Mouse (Mus musculus) erythroid progenitor cell, adult 5-6 weeks (primary cell): ENCODE data around the gene Bhlhe40. TPM values are rescaled to one million over a fixed set of nuclear protein-coding genes. Genes with fewer than 3 reads are reported as not detected.

Source experiments
- ATAC-seq: replicated peaks from 2 replicates; pipeline ENCODE4 v1.8.0; 2016; ENCODE audit warnings: moderate number of reproducible peaks, mild to moderate bottlenecking, moderate TSS enrichment, inconsistent platforms; ENCODE audit not compliant: poor library complexity, low FRiP score, severe bottlenecking
- total RNA-seq, 2 experiments: library from RNA; stranded (forward) in 1 of 2; stranded (reverse) in 1 of 2; fragments of 150-400 nt in 1 of 2; fragments of 186-747, 209-891 nt in 1 of 2; gene quantifications; 2 replicates each; pipeline versions ENCODE4 v1.2.3 to v1.2.4; 2015 to 2017; ENCODE audit warnings: low replicate concordance in 2 of 2

Bhlhe40 gene
- total RNA-seq, 2 experiments from 2014 or later, result 1.3 to 5.6 TPM

- no peak for ATAC-seq
These were observed 25.4 kb downstream of the Bhlhe40 start for GRCm38 (mm10) chr6:108685758-108686355.

DNA sequence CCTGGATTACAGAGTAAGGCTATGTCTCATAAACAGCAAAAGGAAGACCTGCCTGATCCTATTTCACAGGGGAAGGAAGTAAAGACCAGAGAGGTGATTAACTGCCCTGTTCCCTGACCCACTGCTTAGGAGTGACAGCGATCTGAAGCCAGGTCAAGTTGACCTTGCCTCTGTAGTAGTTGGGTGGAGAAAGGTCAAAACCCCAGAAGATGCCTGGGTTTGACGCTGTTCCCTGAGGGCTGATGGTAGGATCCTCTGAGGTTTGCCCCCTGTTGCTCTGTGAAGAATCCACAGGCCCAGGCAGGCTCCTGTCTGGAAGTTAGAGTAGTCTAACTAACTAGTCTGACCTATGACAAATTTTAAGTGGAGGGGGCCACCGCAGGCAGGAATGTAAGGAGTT lies 26.5 kb downstream of the Bhlhe40 start:
- ATAC-seq, result no peak

DNA sequence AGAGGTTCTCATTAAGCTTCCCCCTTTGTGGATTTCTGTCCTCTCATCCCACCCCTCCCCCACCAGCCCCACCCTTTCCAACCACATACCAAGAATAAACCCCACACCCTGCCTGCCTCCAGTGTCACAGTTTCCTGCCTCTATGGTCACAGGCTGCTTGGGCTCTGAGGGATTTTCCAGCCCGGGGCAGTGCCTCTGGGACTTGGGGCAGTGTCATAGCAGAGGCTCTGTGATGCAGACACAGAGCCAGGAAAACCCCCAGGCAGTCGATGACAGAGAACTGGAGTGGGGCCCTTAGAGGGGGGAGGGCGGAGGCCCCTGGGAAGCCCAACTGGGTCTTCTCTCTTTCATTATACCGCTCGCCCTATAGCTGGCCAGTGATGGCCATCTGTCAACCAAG lies 27.9 kb downstream of the Bhlhe40 start:
- no peak for ATAC-seq

GRCm38 (mm10) chr6:108692986-108693385 lies 32.6 kb downstream of the Bhlhe40 start:
- no peak for ATAC-seq

DNA sequence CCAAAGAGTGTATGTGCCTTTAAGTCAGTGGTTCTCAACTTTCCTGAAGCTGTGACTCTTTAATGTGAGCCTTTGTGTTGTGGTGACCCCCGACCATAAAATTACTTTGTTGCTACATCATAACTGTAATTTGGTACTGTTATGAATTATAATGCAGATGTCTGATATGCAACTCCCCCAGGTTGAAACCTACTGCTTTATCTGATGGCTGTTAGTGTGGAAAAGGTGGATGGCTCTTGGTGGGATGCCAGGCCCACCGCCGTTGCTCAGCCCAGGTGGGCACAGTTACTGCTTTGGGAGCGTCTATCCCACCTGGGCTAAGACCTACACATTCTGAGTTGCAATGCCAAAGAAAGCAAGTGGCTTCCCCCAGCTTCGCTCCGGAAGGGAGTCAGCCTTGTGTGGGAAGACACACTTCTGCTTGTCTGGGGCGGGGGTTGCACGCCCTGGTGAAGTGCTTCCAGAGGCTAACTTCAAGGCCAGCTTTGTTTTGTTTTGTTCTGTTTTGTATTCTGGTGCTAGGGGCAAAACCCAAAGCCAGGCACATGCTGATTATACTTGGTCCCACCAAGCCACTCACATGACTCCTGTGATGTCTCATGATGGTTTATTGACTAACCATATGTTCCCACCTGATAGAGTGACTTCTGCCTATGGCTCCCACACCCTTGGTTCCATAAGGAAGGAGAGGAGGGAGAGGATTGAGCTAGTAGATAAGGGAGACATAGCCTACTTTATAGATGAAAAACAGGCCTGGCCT lies 34.7 kb downstream of the Bhlhe40 start:
- ATAC-seq, result no peak

GRCm38 (mm10) chr6:108695844-108696821 lies 35.7 kb downstream of the Bhlhe40 start:
- ATAC-seq, result no peak

DNA sequence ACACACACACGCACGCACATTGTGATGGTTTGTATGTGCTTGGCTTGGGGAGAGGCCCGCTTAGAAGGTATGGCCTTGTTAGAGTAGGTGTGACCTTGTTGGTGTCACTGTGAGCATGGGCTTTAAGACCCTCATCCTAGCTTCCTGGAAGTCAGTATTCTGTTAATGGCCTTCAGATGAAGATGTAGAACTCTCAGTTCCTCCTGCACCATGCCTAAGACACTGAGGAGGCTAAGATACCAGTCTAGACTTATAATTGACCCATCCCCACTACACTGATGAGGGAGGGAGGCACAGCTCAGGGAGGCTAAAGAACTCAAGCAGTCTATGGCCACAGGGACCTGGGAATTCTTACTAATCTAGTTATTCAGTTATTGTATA lies 36.4 kb downstream of the Bhlhe40 start:
- no peak for ATAC-seq

- ATAC-seq, result no peak
These were observed 36.9 kb downstream of the Bhlhe40 start for GRCm38 (mm10) chr6:108697345-108697744.

GRCm38 (mm10) chr6:108698343-108698870 lies 38.0 kb downstream of the Bhlhe40 start:
- ATAC-seq, result no peak

DNA sequence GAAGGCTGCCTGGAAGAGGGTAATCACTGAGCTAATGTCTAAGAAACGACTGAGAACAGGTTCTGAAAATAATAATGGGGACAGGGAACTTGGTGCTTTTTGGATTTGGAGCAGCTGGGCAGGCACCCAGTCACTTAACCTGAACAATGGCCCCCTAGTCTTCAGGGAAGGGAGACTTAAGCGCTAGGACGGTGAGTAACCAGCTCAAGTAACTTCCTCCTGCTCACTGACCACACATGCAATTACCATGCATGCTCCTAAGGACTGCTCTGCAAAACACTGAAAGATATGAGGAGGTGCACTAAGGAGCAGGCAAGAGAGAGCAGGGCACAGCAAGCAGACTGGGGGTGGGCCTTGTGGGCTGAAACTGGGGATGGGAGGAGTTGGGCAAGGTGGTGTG lies 39.2 kb downstream of the Bhlhe40 start:
- ATAC-seq, result no peak

DNA sequence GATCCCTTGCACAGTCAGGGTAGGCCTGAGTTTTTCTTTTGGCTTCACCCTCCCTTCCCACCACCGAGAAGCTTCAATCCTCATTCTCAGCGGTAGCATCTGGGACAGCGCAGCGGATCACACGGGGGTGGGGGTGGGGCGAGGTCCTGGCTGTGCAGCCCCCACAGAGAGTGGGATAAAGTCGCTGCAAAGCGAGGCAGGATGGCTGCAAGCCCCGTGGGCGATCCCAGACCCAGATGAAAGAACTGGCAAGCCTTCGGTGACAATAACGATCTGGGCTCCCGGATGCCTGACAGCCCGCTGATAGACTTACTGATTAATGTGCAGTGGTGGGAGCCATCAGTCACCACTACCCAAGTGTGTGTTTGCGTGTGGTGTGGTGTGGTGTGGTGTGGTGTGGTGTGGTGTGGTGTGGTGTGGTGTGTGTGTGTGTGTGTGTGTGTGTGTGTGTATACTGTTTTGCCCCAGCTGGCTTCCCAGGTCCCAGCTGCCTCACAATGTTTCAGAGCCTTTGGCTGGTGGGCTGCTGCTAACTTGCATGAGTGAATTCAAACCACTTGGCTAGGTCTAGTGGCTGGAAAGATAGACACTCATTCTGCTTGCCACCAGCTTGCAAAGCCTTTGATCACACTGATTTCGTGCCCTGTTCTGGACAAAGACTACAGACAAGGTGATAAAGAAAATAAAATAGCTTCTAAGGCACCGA lies 40.4 kb downstream of the Bhlhe40 start:
- ATAC-seq, result no peak

DNA sequence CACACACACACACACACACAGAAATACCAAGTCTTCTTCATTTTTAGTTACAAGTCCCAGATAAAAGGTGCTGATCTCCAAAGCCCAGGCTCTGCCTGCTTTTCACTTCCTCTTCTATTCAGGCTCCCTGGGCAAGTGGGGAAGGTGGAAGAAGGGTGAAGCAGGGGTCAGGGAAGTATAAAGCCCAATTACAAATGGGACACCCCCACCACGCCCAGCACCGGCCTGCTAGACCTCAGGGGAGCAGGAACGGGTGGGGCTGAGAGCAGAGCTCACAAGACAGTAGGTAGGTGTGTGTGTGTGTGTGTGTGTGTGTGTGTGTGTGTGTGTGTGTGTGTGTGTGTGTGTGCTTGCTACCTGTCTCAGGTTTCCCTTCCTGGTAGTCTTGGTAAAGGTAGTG lies 42.2 kb downstream of the Bhlhe40 start:
- no peak for ATAC-seq

- ATAC-seq, result no peak
These were observed 42.7 kb downstream of the Bhlhe40 start for GRCm38 (mm10) chr6:108703085-108703484.

DNA sequence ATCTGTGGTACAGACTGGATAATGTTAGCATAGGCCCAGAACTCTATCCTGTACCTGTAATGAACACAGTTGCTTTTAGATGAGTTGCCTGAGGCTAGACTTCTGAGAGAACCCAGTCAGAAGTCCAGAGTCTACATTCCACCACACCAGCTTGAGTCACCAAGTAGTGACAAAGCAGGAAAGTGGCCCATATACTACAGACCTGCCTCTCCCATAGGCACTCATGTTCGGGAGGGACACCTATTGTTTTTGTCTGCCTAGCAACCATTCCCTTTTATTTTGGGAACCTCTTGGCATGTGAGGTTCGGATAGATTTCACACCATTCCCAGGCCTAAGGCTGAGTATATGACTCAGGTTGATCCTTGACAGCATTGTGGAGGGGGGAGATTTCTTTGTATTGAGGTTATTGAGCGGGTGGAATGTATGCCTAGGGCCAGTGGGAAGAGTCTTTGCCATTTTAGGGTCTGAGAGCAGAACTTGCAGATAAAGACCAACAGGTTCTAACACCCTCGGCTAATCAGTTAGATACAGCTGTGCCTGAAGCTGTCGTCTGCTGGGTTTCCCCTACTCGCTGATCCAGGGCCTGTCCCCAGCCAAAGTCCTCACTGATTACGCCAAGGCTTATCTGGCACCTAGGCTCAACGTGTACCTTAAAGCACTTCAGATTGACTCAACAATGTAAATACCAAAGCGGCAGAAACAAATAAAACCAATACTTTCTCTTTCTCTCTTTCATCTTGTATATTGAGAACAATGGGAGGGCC lies 44.1 kb downstream of the Bhlhe40 start:
- no peak for ATAC-seq

DNA sequence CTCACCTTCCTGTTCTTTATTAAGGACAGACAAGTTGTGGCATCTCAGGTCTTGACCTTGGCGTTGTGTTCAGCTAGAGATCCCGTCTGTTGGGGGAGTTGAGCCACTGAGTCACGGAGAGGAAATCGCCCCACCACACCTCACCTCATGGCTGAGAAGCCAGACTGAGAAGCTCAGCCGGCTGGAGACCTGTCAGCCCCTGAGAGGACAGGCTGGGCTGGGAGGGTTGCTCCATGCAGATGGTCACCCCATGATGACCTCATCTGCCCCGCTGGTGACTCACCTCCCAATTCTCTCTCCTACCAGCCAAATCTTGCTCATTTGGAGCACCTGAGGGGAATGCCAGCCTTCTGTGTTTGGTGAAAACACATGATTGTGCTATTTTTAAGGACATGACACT lies 45.5 kb downstream of the Bhlhe40 start:
- ATAC-seq, result no peak

DNA sequence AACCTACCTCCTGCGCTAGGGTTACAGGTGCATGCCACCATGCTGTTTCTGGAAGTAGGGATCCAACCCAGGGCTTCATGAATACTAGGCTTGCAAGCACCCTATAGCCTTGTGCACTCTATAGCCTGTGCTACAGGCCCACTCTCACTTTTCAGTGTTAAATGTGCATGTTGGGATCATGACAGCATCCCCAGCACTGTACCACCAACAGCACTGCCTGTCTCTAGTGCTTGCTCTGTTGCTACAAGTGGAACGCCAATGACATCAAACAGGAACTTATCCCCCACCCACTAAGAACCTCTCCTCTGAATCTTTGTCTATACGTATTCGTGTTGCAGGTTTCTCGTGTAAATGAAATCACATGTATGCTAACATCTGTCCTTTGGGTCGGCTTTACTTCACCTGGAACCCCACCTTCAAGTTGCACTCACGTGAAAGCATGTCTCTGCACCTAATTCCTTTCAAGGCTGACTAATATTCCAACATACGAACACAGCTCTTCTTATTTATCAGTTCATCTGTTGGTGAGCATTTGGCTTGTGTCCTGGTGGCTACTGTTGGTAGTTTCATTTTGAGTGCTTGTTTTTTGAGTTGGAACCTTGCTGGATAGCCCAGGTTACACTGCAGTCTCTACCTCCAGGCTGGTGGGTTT lies 46.7 kb downstream of the Bhlhe40 start:
- ATAC-seq, result no peak

GRCm38 (mm10) chr6:108709131-108709470 lies 48.7 kb downstream of the Bhlhe40 start:
- ATAC-seq, result no peak

DNA sequence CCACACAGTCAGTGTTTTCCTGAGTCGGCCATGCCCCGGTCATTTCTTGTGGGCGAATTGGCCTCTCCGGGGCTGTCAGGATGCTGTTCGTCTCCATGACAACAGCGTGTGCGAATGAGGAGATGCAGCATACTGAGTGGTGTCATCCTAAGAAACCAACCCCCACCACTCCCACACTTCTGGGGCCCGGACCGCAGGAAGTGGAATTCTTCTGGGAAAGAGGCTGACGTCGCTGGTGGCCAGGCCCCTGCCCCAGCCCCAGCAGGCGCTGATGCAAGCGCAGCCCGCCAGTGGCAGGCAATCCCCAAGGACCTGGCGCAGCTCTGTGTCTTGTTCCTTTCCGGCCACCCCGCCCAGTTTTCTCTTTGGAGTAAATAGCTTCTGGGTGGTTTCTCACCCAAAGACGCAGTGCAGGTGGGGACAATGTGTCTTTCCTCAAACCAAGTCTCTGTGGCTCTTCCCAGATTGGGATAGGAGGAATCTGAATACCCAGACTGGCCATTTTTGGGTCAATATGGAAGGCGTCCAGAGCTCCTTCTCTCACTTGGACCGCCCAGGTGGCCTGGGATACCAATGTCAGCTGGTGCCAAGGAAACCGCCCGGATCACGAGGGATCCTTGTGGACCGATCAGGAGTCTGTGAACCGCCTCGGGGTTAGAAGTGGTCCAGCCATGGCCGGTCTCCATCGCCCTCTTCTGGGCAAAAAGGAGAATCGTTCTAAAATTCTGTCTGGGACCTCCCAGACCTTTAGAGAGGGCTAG lies 49.2 kb downstream of the Bhlhe40 start:
- ATAC-seq, result no peak
